Mouse (Mus musculus): ENCODE data around the gene Vsig10l. TPM values are rescaled to one million over a fixed set of nuclear protein-coding genes. Genes with fewer than 3 reads are reported as not detected.

Gene Vsig10l
- polyA plus RNA-seq (2017; shearing (Covaris generic)), result 1 to 10 TPM; 1.7 to 3.2 TPM

GRCm38 (mm10) chr7:43462851-43463250 is at the start of gene Vsig10l:
Gene Vsig10l, plus strand, starts transcription at chr7:43463151.
- no peak for ATAC-seq

- no peak for ATAC-seq
Measured at GRCm38 (mm10) chr7:43417298-43417697, 45.7 kb upstream of the Vsig10l start.

GRCm38 (mm10) chr7:43422995-43423617 is 39.8 kb upstream of the Vsig10l start:
- peak; percentile 98 for ATAC-seq

GRCm38 (mm10) chr7:43423991-43424625 is 38.8 kb upstream of the Vsig10l start:
- peak; percentile 49 for ATAC-seq

GRCm38 (mm10) chr7:43427406-43427805 is 35.5 kb upstream of the Vsig10l start, which contains the start of gene Lim2:
Gene Lim2, plus strand, starts transcription at chr7:43427670.
- ATAC-seq, result no peak

- no peak for ATAC-seq
Measured at GRCm38 (mm10) chr7:43429500-43429899, 33.5 kb upstream of the Vsig10l start.

GRCm38 (mm10) chr7:43432891-43433290 is 30.1 kb upstream of the Vsig10l start:
- ATAC-seq, result no peak

GRCm38 (mm10) chr7:43434676-43435075 is 28.3 kb upstream of the Vsig10l start:
- no peak for ATAC-seq

- ATAC-seq, result no peak
Measured at GRCm38 (mm10) chr7:43436341-43437255, 26.4 kb upstream of the Vsig10l start, which contains the start of gene Nkg7. Gene Nkg7, plus strand, starts transcription at chr7:43437073.

- ATAC-seq, result no peak
Measured at GRCm38 (mm10) chr7:43438611-43439010, 24.3 kb upstream of the Vsig10l start.

GRCm38 (mm10) chr7:43440482-43440881 is 22.5 kb upstream of the Vsig10l start, which contains the start of gene Cldnd2:
Gene Cldnd2, plus strand, starts transcription at chr7:43440782.
- no peak for ATAC-seq

- ATAC-seq, result no peak
Measured at GRCm38 (mm10) chr7:43441071-43441470, 21.9 kb upstream of the Vsig10l start.

- ATAC-seq, result no peak
Measured at GRCm38 (mm10) chr7:43442684-43443083, 20.3 kb upstream of the Vsig10l start.

- peak; percentile 83 for ATAC-seq
Measured at GRCm38 (mm10) chr7:43443126-43443916, 19.6 kb upstream of the Vsig10l start.

GRCm38 (mm10) chr7:43443917-43444293 is 19.0 kb upstream of the Vsig10l start, which contains the start of the genes Etfb and Gm45233:
Gene Etfb, plus strand, starts transcription at chr7:43444083.
Gene Gm45233, plus strand, starts transcription at chr7:43444128.
- peak; percentile 94 for ATAC-seq

GRCm38 (mm10) chr7:43447801-43448200 is 15.2 kb upstream of the Vsig10l start:
- no peak for ATAC-seq

- no peak for ATAC-seq
Measured at GRCm38 (mm10) chr7:43448246-43448645, 14.7 kb upstream of the Vsig10l start.

GRCm38 (mm10) chr7:43449811-43450210 is 13.1 kb upstream of the Vsig10l start:
- ATAC-seq, result no peak

GRCm38 (mm10) chr7:43451726-43452125 is 11.2 kb upstream of the Vsig10l start:
- ATAC-seq, result no peak

GRCm38 (mm10) chr7:43452609-43453008 is 10.3 kb upstream of the Vsig10l start:
- ATAC-seq, result peak; percentile 60

GRCm38 (mm10) chr7:43453599-43454355 is 9.2 kb upstream of the Vsig10l start:
- ATAC-seq, result no peak
